Mouse (Mus musculus): ENCODE results near the gene Gm10644.

DNA sequence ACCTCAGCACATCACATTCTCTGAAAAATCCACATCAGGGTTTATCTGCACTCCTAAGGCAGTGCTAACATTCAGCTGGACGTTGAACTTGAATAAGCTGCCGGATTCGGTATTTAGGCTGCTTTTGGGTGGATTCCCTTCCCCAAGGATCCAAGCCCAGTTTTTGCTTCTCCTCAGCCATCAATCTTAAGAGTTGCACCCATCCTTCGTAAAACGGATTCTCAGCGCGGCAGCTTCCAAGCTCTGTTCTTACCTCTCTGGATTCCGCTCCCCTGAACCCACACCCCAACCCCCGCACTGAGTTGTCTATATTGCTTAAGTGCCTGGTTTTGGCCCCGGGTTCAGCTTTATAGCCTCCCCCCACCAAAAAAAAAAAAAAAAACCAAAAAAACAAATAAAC is 56.5 kb downstream of the Gm10644 start:
- no peak for TF ChIP-seq EP300 (IDR thresholded peaks at IDR 0.05; ENCODE audit: insufficient read depth, low read depth, low read length)
- TF ChIP-seq CTCF (IDR thresholded peaks at IDR 0.05), result no peak

All from heart, adult 2 months (tissue).